Mouse (Mus musculus): ENCODE data around the gene Olfr980.
"Not testable (repeated sequence)": the region's sequence is repeated elsewhere in the genome, so short reads cannot be mapped to it uniquely, and the experiment has no call there.

The Olfr980 gene

GRCm38 (mm10) chr9:40009482-40009881, at the start of gene Olfr980:
Gene Olfr980, minus strand, starts transcription at chr9:40009582.
- no peak for DNase-seq (ENCODE audit: low spot score)

GRCm38 (mm10) chr9:40050138-40050537, 40.8 kb upstream of the Olfr980 start:
- no peak for DNase-seq (ENCODE audit: low spot score)

GRCm38 (mm10) chr9:40021164-40021563, 11.8 kb upstream of the Olfr980 start, which contains the start of gene Olfr981:
Gene Olfr981, plus strand, starts transcription at chr9:40021464.
- no peak for DNase-seq (ENCODE audit: low spot score)

GRCm38 (mm10) chr9:40003365-40003764, 6.0 kb downstream of the Olfr980 start, which contains the start of gene Olfr979:
Gene Olfr979, minus strand, starts transcription at chr9:40003465.
- no peak for DNase-seq (ENCODE audit: low spot score)

GRCm38 (mm10) chr9:39991813-39992212, 17.6 kb downstream of the Olfr980 start, which contains the start of gene Olfr978:
Gene Olfr978, plus strand, starts transcription at chr9:39992113.
- DNase-seq (ENCODE audit: low spot score) = no peak

GRCm38 (mm10) chr9:39976581-39977145, 32.7 kb downstream of the Olfr980 start:
- not testable (repeated sequence) for DNase-seq (ENCODE audit: low spot score)

GRCm38 (mm10) chr9:39961033-39961432, 48.3 kb downstream of the Olfr980 start, which contains the start of gene Olfr976:
Gene Olfr976, minus strand, starts transcription at chr9:39961133.
- DNase-seq (ENCODE audit: low spot score) = not testable (repeated sequence)

All from adipocyte (in vitro differentiated cells).